Mouse (Mus musculus) telencephalon, adult 2 months (tissue): ENCODE measurements around the gene Olfr881.

ENCODE experiments used
- DNase-seq: peaks from one replicate; pipeline ENCODE4 v3.0.0-alpha.2; 2011; ENCODE audit warnings: low read depth, low spot score

The Olfr881 gene

GRCm38 (mm10) chr9:37991525-37991924, at the start of gene Olfr881:
Gene Olfr881 (plus strand): TSS chr9:37991825.
- DNase-seq, result no peak

- no peak for DNase-seq
Measured at GRCm38 (mm10) chr9:37998581-37999204, 7.1 kb downstream of the Olfr881 start.

- no peak for DNase-seq
Measured at GRCm38 (mm10) chr9:38000021-38000420, 8.4 kb downstream of the Olfr881 start.

- no peak for DNase-seq
Measured at GRCm38 (mm10) chr9:38025508-38025907, 33.9 kb downstream of the Olfr881 start, which contains the start of gene Olfr883. Gene Olfr883 (plus strand): TSS chr9:38025808.
